ENCODE assay signal across 8 mouse cellular contexts in the genomic region with DNA sequence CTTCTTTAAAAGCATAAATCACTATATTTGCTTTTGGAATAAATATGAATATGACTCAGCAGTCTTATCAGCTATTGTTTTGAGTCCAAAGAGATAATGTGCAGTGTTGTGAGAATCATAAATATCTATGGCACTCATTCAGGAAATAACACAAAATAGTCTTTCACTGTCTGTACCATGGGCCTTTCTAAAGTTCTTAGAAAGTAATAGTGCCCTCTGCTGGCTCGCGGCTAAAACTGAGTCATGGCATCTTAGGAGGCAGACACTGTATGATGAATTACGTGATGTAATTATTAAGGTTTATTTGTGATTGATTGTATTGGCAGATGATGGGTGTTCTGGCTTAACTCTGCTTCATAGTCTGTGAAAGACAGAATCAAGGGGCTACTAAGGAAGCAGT. TPM values are rescaled to one million over a fixed set of nuclear protein-coding genes. Genes with fewer than 3 reads are reported as not detected.
DNase-seq lines count a peak whose midpoint lies in the region; ATAC-seq lines count a peak whose summit lies in the region.

No protein-coding gene starts in this region.

- peak; percentile 36 for DNase-seq in left cerebral cortex, adult 11 months (ENCODE audit: low spot score)
- DNase-seq in left cerebral cortex, adult 8-10 months (ENCODE audit: low spot score in 2 of 2) = no peak
- DNase-seq in adrenal gland, postnatal 10 days = peak; percentile 56
- DNase-seq in embryonic facial prominence, embryonic 11.5 days (ENCODE audit: low spot score) = peak; percentile 70
- peak; percentile 18 for DNase-seq in layer of hippocampus, adult 9-10 months (ENCODE audit: low spot score)
- peak; percentile 34 for DNase-seq in mesoderm, embryonic 11.5 days (ENCODE audit: low read depth, low spot score)
- DNase-seq in thymus, postnatal 10 days (ENCODE audit: low spot score in 2 of 2) = peak; percentile 5 to 55

- no peaks in the 10 kb centered on the region for H3K9me3 ChIP-seq in embryonic facial prominence, embryonic 11.5 days (replicated peaks; ENCODE audit: control insufficient read depth, low read length)
- H3K9me3 ChIP-seq in hindbrain, embryonic 15.5 days = no peaks in the 10 kb centered on the region

- 10% methylated on average over 3 of the region's 3 CpGs for WGBS in embryonic facial prominence, embryonic 11.5 days
- WGBS in hindbrain, embryonic 15.5 days = 15% methylated on average over 3 of the region's 3 CpGs

- H3K9ac ChIP-seq in embryonic facial prominence, embryonic 11.5 days (replicated peaks; ENCODE audit: low read length) = no peak overlapping the region
- no peak overlapping the region for H3K9ac ChIP-seq in hindbrain, embryonic 15.5 days

- H3K4me3 ChIP-seq in embryonic facial prominence, embryonic 11.5 days (ENCODE audit: low read depth, low read length) = no peak overlapping the region
- no peak overlapping the region for H3K4me3 ChIP-seq in hindbrain, embryonic 15.5 days

- no peak; the same call in 1 of the 2 replicates for ATAC-seq in embryonic facial prominence, embryonic 11.5 days (replicated peaks; ENCODE audit: insufficient number of reproducible peaks, low FRiP score, low TSS enrichment, low read depth)
- 0 out of 2 replicates have a peak, but pooled peaks have one; percentile 65 for ATAC-seq in hindbrain, embryonic 15.5 days (ENCODE audit: low FRiP score, low read depth)

- no peaks in the 10 kb centered on the region for H3K36me3 ChIP-seq in embryonic facial prominence, embryonic 11.5 days (replicated peaks; ENCODE audit: control insufficient read depth, insufficient read depth, low read depth, low read length)
- no peaks in the 10 kb centered on the region for H3K36me3 ChIP-seq in hindbrain, embryonic 15.5 days

- no peak overlapping the region for H3K27ac ChIP-seq in embryonic facial prominence, embryonic 11.5 days (replicated peaks; ENCODE audit: low read depth, low read length)
- H3K27ac ChIP-seq in hindbrain, embryonic 15.5 days (replicated peaks) = no peak overlapping the region

- H3K27me3 ChIP-seq in embryonic facial prominence, embryonic 11.5 days (ENCODE audit: control insufficient read depth, insufficient read depth, low read length) = no peaks in the 10 kb centered on the region
- no peaks in the 10 kb centered on the region for H3K27me3 ChIP-seq in hindbrain, embryonic 15.5 days

- no peak overlapping the region for H3K4me2 ChIP-seq in embryonic facial prominence, embryonic 11.5 days (ENCODE audit: low read depth, low read length)
- no peak overlapping the region for H3K4me2 ChIP-seq in hindbrain, embryonic 15.5 days

- no peaks in the 10 kb centered on the region for H3K4me1 ChIP-seq in embryonic facial prominence, embryonic 11.5 days (ENCODE audit: control insufficient read depth, insufficient read depth, low read length)
- no peaks in the 10 kb centered on the region for H3K4me1 ChIP-seq in hindbrain, embryonic 15.5 days (replicated peaks)

RNA-seq across cellular contexts. Expression of gene Gprin3, which starts 57.5 kb away (rescaled TPM):
- 10 to 100 TPM; 16.1 to 20.1 (median 18.6) TPM for total RNA-seq in left cerebral cortex, adult 8-10 months (2022)
- 1 to 10 TPM; 5.4 to 5.8 TPM for total RNA-seq in adrenal gland, postnatal 10 days (2021)
- 0.36 and 0.62 TPM in 2 replicates for polyA plus RNA-seq in embryonic facial prominence, embryonic 11.5 days (2014; fragmentation: Nextera tagmentation; extraction: Ambion mirVana)
- 8.5 and 10.2 TPM in 2 replicates for polyA plus RNA-seq in hindbrain, embryonic 15.5 days (2015; fragmentation: Nextera tagmentation; extraction: Ambion mirVana)

Comparison
In these comparisons a context has a peak if more than half of its experiments do, and no peak if none do; other contexts are left out.
1. DNase-seq: peak in left cerebral cortex, adult 11 months (single experiment), adrenal gland, postnatal 10 days (single experiment), embryonic facial prominence, embryonic 11.5 days (single experiment), layer of hippocampus, adult 9-10 months (single experiment), mesoderm, embryonic 11.5 days (single experiment) and thymus, postnatal 10 days (2 of 2); none in left cerebral cortex, adult 8-10 months (0 of 2).